Mouse (Mus musculus): ENCODE measurements around the gene Ccdc162. TPM values are rescaled to one million over a fixed set of nuclear protein-coding genes. Genes with fewer than 3 reads are reported as not detected.
A peak's percentile ranks its signal among the peaks of the same experiment; 100 is the strongest.

Ccdc162 gene
- total RNA-seq, 2 experiments from 2014 or later = 1.2 to 1.3 TPM

DNA sequence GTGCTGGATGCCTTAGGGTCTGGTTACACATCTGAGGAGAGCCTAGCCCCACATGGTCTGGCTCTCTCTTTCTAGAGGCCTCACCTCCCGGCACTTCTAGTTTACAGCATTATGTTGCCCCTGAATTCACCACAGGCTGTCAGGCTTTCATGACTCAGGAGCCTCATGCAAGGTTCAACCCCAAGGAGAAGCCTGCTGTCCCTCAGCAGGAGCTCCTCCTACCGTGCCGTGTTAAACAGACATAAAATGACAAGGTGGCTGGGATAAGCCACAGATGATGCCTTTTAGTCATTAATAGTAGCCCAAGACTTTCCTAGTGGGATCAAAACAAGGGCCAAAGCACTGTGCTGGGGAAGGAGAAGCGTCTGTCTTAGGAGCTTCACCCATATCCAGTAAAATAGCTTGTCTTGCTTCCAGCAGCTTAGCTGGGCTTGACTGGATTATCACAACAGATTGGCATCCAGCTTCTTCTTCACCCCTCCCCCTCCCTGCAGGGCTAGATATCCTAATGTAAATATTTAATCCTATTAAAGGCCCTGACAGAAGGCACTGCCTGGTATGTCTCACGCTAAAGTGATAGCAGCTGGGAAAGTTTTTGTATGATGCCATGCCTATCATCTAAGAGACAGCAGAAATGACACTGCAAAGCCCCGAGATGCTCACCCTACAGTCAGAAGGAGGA is 64.2 kb downstream of the Ccdc162 start:
- intact Hi-C loops (cut with DNase I) = no loop called here
- no peak for DNase-seq (ENCODE audit: low spot score in 2 of 2)

- intact Hi-C loops (cut with DNase I) = no loop called here
- no peak for DNase-seq (ENCODE audit: low spot score in 2 of 2)
These were observed 64.9 kb downstream of the Ccdc162 start for GRCm38 (mm10) chr10:41651532-41651931.

DNA sequence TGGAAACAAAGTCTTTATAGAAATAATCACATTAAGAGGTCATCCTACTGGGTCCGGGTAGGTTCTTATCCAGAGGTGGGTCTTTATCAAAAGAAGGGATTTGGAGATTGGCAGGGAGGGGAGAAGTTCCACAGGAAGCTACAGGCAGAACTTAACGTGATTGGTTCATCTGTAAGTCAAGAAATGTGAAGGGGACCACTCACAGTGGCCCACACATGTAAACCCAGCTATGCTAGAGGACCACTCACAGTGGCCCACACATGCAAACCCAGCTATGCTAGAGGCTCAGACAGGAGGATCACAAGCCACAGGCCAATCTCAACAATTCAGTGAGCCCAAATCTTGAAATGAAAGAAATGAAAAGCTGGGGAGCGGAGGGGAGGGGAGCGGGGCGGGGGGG is 67.2 kb downstream of the Ccdc162 start:
- DNase-seq (ENCODE audit: low spot score in 2 of 2) = no peak
- intact Hi-C loops (cut with DNase I) = no loop called here

GRCm38 (mm10) chr10:41638776-41639175 is 77.7 kb downstream of the Ccdc162 start:
- no peak for DNase-seq (ENCODE audit: low spot score in 2 of 2)
- intact Hi-C loops (cut with DNase I) = no loop called here

DNA sequence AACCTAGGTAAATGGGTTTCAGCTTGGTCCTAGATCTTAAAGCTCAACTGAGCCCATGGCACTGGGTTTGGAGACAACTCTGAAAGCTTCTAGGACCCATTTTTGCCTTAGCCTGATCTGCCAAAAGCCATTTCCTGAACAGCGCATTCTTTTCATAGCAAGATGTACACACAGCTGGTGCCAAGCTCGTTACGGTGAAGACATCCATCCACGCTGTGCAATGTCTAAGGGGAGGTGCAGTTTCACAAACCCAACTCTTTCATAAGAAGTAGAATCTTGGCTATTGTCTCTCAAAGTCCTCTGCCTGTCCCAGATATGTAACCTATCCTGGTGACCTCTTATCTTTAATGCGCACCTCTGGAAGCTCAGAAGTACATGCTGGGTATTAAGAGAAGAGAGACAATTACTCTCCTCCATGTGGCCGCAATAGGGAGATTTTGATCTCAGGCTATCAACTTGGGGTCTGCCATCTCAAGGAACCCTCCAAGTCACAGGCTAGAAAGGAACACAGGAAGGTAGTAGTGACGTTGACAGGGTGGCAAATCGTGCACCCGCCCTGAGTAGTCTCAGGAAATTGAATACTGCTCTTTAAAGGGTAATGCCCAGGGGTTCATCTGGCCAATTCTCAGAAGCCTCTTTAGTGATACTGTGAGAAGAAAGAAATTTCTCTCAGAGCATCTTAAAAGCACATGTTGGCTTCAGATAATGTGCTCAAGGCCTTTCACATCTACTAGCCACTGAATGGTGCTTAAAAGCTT is 81.0 kb downstream of the Ccdc162 start:
- intact Hi-C loops (cut with DNase I) = no loop called here
- DNase-seq (ENCODE audit: low spot score in 2 of 2) = peak in 1 of 2 experiments; percentile 11

- DNase-seq (ENCODE audit: low spot score in 2 of 2) = no peak
- intact Hi-C loops (cut with DNase I) = no loop called here
These were observed 82.6 kb downstream of the Ccdc162 start for GRCm38 (mm10) chr10:41633801-41634200.

DNA sequence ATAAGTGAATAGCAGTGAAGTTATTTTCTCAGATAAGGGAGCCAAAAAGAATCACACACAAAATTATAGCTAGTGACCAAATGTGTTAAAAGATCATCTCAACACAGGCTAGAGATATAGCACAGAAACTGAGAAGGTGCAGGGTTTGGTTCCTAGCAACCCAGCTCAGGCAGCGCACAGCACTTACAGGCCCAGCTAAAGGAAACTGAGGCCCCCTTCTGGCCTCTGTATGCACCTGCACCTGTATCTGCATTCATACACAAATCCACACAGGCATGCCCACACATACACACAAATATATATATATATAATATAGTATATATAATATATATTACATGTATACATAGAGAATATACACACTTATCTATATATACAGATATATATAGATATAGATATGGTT is 84.4 kb downstream of the Ccdc162 start:
- intact Hi-C loops (cut with DNase I) = no loop called here
- DNase-seq (ENCODE audit: low spot score in 2 of 2) = no peak

DNA sequence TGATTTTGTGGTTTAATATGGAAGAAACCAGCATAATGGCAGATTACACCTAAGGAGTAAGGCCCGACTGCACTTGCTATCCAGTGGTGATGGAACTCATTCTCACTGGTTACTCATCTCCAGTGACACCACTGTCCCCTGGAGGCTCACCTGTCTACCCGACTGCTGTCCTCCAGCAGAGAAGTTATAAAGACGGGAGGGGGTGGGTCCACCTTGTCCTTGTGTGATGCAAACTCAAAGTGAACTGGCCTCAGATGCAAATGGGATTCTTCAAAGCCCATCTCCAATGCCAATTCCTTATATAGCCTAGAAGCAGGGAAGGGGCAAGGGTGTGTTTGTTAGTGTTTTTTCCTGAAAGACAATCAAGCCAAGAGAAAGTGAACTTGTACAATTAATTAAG is 89.4 kb downstream of the Ccdc162 start:
- no peak for DNase-seq (ENCODE audit: low spot score in 2 of 2)
- intact Hi-C loops (cut with DNase I) = no loop called here

GRCm38 (mm10) chr10:41619988-41620387 is 96.4 kb downstream of the Ccdc162 start:
- intact Hi-C loops (cut with DNase I) = no loop called here
- no peak for DNase-seq (ENCODE audit: low spot score in 2 of 2)

DNA sequence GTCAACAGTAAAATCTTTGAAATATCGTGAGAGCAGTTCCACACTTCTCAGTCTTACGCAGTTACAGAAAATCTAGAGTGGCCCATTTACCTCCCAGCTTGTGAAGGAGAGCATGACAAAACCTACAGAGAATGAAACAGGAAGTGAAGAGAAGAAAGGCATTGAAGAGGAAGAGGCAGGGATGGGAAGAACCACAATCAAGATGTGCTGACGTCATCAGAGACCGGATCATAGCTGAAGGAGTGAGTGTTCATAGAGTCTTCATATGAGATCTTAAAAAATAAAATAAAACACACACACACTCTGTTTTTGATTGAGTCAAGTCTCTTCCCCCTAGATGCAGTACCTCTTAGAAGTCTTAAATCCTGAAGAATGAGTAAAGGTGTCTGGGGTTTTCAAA is 100.9 kb downstream of the Ccdc162 start:
- intact Hi-C loops (cut with DNase I) = no loop called here
- no peak for DNase-seq (ENCODE audit: low spot score in 2 of 2)

- intact Hi-C loops (cut with DNase I) = no loop called here
These were observed 104.5 kb downstream of the Ccdc162 start for GRCm38 (mm10) chr10:41611941-41612340.

GRCm38 (mm10) chr10:41609475-41609874 is 107.0 kb downstream of the Ccdc162 start:
- DNase-seq (ENCODE audit: low spot score in 2 of 2) = no peak
- intact Hi-C loops (cut with DNase I) = no loop called here

More at GRCm38 (mm10) chr10:41611941-41612340, 104.5 kb downstream of the Ccdc162 start:
- no peak for DNase-seq (ENCODE audit: low spot score in 2 of 2)

DNA sequence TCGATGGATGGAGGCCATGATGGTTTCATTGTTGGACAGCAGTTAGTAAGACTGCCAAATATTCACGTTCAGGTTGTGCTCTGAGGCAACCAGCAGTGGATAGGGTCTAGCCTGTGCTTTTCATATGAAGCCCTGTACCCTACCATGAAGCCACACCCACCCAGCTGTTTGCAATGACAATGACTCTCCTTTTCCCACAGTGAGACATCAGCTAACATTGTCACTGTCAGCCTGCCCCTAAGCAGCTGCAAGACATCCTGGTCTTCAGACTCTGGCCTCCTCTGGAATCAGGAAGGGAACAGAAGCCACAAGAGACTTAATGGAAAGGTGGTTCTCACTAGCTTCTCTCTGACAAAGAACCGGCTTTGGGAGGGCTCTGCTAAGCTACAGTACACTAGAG is 107.9 kb downstream of the Ccdc162 start:
- intact Hi-C loops (cut with DNase I) = no loop called here
- no peak for DNase-seq (ENCODE audit: low spot score in 2 of 2)

GRCm38 (mm10) chr10:41602667-41603066 is 113.8 kb downstream of the Ccdc162 start:
- intact Hi-C loops (cut with DNase I) = no loop called here
- no peak for DNase-seq (ENCODE audit: low spot score in 2 of 2)

- intact Hi-C loops (cut with DNase I) = no loop called here
- DNase-seq (ENCODE audit: low spot score in 2 of 2) = no peak
These were observed 114.4 kb downstream of the Ccdc162 start for GRCm38 (mm10) chr10:41601898-41602545.

- intact Hi-C loops (cut with DNase I) = no loop called here
- no peak for DNase-seq (ENCODE audit: low spot score in 2 of 2)
These were observed 115.1 kb downstream of the Ccdc162 start for GRCm38 (mm10) chr10:41601302-41601701.

DNA sequence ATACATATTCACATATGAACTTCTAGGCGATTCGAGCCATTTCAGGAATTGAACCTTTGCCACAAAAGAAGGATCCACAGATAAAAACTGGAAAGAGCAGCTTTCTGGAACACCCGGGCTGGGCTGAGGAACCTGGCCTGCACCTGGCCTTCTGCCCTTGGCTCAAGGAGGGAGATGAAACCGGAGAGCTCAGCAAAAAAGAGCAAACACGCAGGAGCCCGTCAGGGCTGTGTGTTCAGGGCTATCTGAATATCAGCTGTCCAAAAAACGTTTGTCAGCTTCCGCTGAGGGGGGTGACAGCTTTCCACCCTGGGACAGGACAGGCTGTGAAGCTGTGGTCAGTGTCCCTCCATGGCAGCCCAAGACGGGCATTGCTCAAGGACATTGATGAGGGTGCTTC is 117.4 kb downstream of the Ccdc162 start:
- intact Hi-C loops (cut with DNase I) = no loop called here
- no peak for DNase-seq (ENCODE audit: low spot score in 2 of 2)

DNA sequence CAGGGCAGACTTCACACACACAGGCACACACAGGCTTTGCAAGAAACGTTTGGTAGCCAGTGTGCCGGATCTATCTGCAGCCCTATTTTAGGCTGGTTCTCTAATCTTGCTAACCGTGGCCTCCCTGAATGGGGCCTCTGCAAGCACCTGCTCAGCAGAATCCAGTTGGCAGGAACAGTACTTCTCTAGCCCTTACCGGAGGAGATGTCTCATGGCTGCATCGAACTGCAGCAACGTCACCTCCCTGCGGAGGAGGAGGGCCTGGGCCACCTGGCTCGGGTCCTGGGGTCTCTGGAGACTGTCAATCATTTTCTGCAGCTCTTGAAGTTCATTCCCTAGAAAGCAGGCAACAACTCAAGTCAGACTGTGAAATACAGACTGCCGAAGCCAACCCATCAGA is 118.2 kb downstream of the Ccdc162 start:
- peak in 1 of 2 experiments; percentile 4 for DNase-seq (ENCODE audit: low spot score in 2 of 2)
- intact Hi-C loops (cut with DNase I) = no loop called here

DNA sequence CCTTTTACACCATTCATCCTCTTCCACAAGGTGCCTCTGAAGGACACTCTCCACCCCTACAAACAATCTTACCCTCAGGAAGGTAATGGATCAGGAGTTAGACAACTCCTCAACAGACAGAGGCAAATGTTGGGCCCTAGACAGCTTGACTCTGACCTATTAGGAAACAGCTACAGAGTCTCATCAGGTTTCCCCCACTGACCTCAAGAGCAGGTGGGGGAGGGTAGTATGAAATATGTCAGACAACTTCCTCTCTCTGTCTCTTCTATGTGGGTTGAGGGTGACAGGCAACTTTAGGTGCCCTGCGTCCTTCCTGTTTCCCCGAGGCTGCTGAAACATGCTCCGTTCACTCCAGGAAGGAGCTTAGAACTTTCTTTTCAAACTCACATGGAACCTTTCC is 120.9 kb downstream of the Ccdc162 start:
- intact Hi-C loops (cut with DNase I) = no loop called here
- no peak for DNase-seq (ENCODE audit: low spot score in 2 of 2)

GRCm38 (mm10) chr10:41594957-41595356 is 121.5 kb downstream of the Ccdc162 start:
- intact Hi-C loops (cut with DNase I) = no loop called here

DNA sequence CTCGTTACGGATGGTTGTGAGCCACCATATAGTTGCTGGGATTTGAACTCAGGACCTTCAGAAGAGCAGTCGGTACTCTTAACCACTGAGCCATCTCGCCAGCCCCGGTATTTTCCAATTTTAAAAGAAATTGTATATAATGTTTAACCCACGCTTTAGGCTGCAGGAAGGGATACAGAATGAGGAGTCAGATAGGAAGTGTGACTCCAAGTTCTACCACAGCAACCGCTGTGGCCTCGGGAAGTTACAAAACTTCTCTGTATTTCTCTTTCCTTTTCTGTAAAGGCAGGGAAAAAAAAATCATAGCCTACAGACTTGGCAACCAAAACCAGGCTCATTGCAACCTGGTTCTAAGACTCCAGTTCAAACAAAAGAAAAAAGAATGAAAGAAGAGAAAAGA is 122.0 kb downstream of the Ccdc162 start:
- no peak for DNase-seq (ENCODE audit: low spot score in 2 of 2)
- intact Hi-C loops (cut with DNase I) = no loop called here

More at GRCm38 (mm10) chr10:41594957-41595356, 121.5 kb downstream of the Ccdc162 start:
- DNase-seq (ENCODE audit: low spot score in 2 of 2) = no peak
